Mouse (Mus musculus) limb, embryonic 10.5 days (tissue): Measurements from ENCODE around the gene 4933411K16Rik. TPM values are rescaled to one million over a fixed set of nuclear protein-coding genes. Genes with fewer than 3 reads are reported as not detected.

Experiments used
- DNase-seq: peaks from one replicate; pipeline ENCODE4 v3.0.0-alpha.2; 2017; ENCODE audit warnings: low spot score
- H3K27ac ChIP-seq: fragments of 300-500 bp; sonication (generic); 2 replicates; pipeline ENCODE4 v1.5.1; 2016; ENCODE audit warnings: mild to moderate bottlenecking
- H3K27me3 ChIP-seq: fragments of 300-500 bp; sonication (generic); 2 replicates; pipeline ENCODE4 v1.6.1; 2016; ENCODE audit warnings: low read depth, mild to moderate bottlenecking; ENCODE audit not compliant: poor library complexity, severe bottlenecking
- H3K36me3 ChIP-seq: fragments of 300-500 bp; sonication (generic); 2 replicates; pipeline ENCODE4 v1.6.1; 2016; ENCODE audit warnings: mild to moderate bottlenecking, moderate library complexity
- H3K4me1 ChIP-seq: fragments of 300-500 bp; sonication (generic); 2 replicates; pipeline ENCODE4 v1.6.1; 2016
- H3K4me3 ChIP-seq: fragments of 300-500 bp; sonication (generic); 2 replicates; pipeline ENCODE4 v1.5.1; 2016; ENCODE audit warnings: mild to moderate bottlenecking, moderate library complexity
- H3K9me3 ChIP-seq: fragments of 300-500 bp; sonication (generic); replicated peaks from 2 replicates; pipeline ENCODE4 v1.6.1; 2016; ENCODE audit warnings: mild to moderate bottlenecking
- WGBS: fragments of 180-500 bp; shearing (Covaris S2); methylation state at CpG from one replicate; pipeline ENCODE4 v1.1.7; 2016; 5-methylcytosine and 5-hydroxymethylcytosine counted together
- polyA plus RNA-seq: library from polyadenylated mRNA; unstranded; fragments of >200 nt; fragmentation: Nextera tagmentation; extraction: Ambion mirVana; gene quantifications from 2 replicates; pipeline ENCODE4 v1.2.1, GENCODE M21; 2016

4933411K16Rik gene
- polyA plus RNA-seq, 1 experiment from 2014 or later = 0.24 TPM

DNA sequence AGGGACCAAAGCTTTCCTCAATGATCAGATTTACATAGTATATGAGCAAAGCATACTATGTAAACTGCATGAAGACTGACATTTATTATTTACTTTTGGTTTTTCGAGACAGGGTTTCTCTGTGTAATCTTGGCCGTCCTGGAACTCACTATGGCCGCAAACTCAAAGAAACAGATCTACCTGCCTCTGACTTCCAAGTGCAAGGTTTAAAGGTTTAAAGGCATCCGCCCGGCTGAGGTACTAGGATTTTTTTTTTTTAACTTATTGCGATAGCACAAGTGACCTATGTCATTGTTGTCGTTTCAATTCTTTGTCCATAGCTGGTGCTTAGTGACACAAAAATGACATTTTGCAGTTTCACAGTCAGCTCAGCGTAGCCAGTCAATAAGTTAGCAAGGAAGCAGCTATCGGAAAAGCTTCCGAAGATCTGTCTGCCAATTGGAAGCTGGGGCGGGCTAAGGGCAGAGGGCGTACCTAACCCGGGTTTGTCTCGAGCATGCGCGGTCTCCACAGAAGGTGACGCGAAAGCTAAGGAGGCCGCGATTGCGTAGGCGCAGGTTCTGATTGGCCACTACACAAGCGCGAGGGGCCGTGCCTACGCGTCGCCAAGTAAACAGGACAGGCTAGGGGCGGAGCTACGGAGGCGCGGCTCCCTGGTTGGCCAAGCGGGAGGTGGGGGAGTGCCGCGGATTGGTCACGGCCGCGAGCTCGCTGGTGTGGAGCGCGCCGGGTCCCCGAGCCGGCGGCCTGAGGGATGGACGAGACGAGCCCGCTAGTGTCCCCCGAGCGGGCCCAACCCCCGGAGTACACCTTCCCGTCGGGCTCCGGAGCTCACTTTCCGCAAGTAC, 37.9 kb downstream of the 4933411K16Rik start, which contains the start of gene Pi4k2a:
Pi4k2a (plus strand) TSS at position 723 of the 848 bp plus-strand sequence.
- Histone ChIP-seq H3K9me3 (no peaks in the 10 kb centered on the region), H3K36me3 (peaks cover 17% of the 10 kb centered on the region), H3K27ac (peak within 1 kb of the TSS; percentile 89), H3K4me1 (peaks cover 33% of the 10 kb centered on the region), H3K27me3 (no peaks in the 10 kb centered on the region), H3K4me3 (peak within 1 kb of the TSS; percentile 94)
- WGBS = 1% methylated on average over 49 of the region's 55 CpGs
- DNase-seq = peak; percentile 93

GRCm38 (mm10) chr19:42090637-42091141, 38.6 kb downstream of the 4933411K16Rik start:
- H3K27ac ChIP-seq = peak overlapping the region; percentile 89
- H3K4me3 ChIP-seq = peak overlapping the region; percentile 94
- DNase-seq = no peak
- WGBS = under 1% methylated on average over 52 of the region's 52 CpGs
- H3K36me3 ChIP-seq = peaks cover 25% of the 10 kb centered on the region
- H3K4me1 ChIP-seq = peaks cover 30% of the 10 kb centered on the region
- no peaks in the 10 kb centered on the region for H3K9me3 ChIP-seq
- no peaks in the 10 kb centered on the region for H3K27me3 ChIP-seq

GRCm38 (mm10) chr19:42099406-42099805, 47.4 kb downstream of the 4933411K16Rik start:
- H3K36me3 ChIP-seq = peaks cover 62% of the 10 kb centered on the region
- no peak for DNase-seq
- no peaks in the 10 kb centered on the region for H3K27me3 ChIP-seq
- H3K4me3 ChIP-seq = no peak overlapping the region
- H3K9me3 ChIP-seq = no peaks in the 10 kb centered on the region
- no peaks in the 10 kb centered on the region for H3K4me1 ChIP-seq
- WGBS = 85% methylated on average over 3 of the region's 3 CpGs
- H3K27ac ChIP-seq = no peak overlapping the region

Other genes with a start within 250 kb of the 4933411K16Rik start
- 4.3 and 4.9 TPM in 2 replicates for gene Frat1, start 222.3 kb upstream of the 4933411K16Rik start, polyA plus RNA-seq
- 1.9 and 3.0 TPM in 2 replicates for gene Frat2, start 204.1 kb upstream of the 4933411K16Rik start, polyA plus RNA-seq
- gene Rrp12, start 156.1 kb upstream of the 4933411K16Rik start, polyA plus RNA-seq = 31.9 and 39.8 TPM in 2 replicates
- gene Pgam1, start 140.3 kb upstream of the 4933411K16Rik start, polyA plus RNA-seq = 900 and 1,117 TPM in 2 replicates
- 91.7 and 102 TPM in 2 replicates for gene Exosc1, start 118.8 kb upstream of the 4933411K16Rik start, polyA plus RNA-seq
- 92.0 and 96.5 TPM in 2 replicates for gene Zdhhc16, start 118.8 kb upstream of the 4933411K16Rik start, polyA plus RNA-seq
- 39.9 and 52.5 TPM in 2 replicates for gene Mms19, start 71.1 kb upstream of the 4933411K16Rik start, polyA plus RNA-seq
- gene Ubtd1, start 70.5 kb upstream of the 4933411K16Rik start, polyA plus RNA-seq = 14.2 and 15.1 TPM in 2 replicates
- not detected in 2 replicates for gene Ankrd2, start 16.2 kb upstream of the 4933411K16Rik start, polyA plus RNA-seq
- gene Hoga1, start 6.6 kb upstream of the 4933411K16Rik start, polyA plus RNA-seq = 1.1 and 1.3 TPM in 2 replicates
- gene Morn4, start 34.1 kb downstream of the 4933411K16Rik start, polyA plus RNA-seq = 43.6 and 49.0 TPM in 2 replicates
- 31.9 and 33.0 TPM in 2 replicates for gene Pi4k2a, start 38.2 kb downstream of the 4933411K16Rik start, polyA plus RNA-seq
- 22.1 and 25.0 TPM in 2 replicates for gene Avpi1, start 76.8 kb downstream of the 4933411K16Rik start, polyA plus RNA-seq
- 5.6 and 5.8 TPM in 2 replicates for gene Marveld1, start 95.2 kb downstream of the 4933411K16Rik start, polyA plus RNA-seq
- 27.6 and 30.8 TPM in 2 replicates for gene Zfyve27, start 111.7 kb downstream of the 4933411K16Rik start, polyA plus RNA-seq
- 0.21 and 2.4 TPM in 2 replicates for gene Sfrp5, start 150.0 kb downstream of the 4933411K16Rik start, polyA plus RNA-seq
- not detected in 2 replicates for gene Golga7b, start 195.3 kb downstream of the 4933411K16Rik start, polyA plus RNA-seq